Mouse (Mus musculus): Measurements from ENCODE around the gene Slc17a7. TPM values are rescaled to one million over a fixed set of nuclear protein-coding genes. Genes with fewer than 3 reads are reported as not detected.
A peak's percentile ranks its signal among the peaks of the same experiment; 100 is the strongest.
"Not testable (repeated sequence)": the region's sequence is repeated elsewhere in the genome, so short reads cannot be mapped to it uniquely, and the experiment has no call there.

Gene Slc17a7
- polyA plus RNA-seq, 1 experiment from 2014 or later, result not detected

DNA sequence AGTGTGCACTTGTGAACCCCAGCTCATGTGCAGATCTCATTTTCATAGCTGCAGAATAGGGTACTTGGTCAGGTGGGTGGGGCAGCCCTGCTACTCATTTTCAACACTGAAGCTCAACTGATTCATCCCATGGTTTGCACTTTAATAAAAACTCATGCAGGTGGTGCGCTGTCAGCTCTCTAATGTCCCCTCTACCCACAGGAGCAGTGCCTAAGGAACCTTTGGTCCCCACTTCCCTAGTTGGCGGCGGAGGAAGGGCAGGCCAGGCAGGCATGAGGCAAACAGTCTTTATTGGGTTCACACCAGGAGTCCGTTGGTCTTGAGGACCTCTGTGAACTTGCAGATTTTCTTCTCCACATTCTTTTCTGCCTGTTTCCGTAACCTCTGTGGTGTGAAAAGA, 38.1 kb upstream of the Slc17a7 start:
- Histone ChIP-seq H3K4me1 (peaks cover 57% of the 10 kb centered on the region), H3K36me3 (peaks cover 50% of the 10 kb centered on the region), H3K4me2 (peak overlapping the region; percentile 50), H3K27ac (peak overlapping the region; percentile 90)
- H3K9me3 ChIP-seq; H3K4me3 ChIP-seq (replicated peaks); ATAC-seq (ENCODE audit: insufficient read depth, low FRiP score, low read depth); H3K27me3 ChIP-seq (replicated peaks); H3K9ac ChIP-seq: not testable (repeated sequence)
- WGBS, result 70% methylated on average over 5 of the region's 5 CpGs

DNA sequence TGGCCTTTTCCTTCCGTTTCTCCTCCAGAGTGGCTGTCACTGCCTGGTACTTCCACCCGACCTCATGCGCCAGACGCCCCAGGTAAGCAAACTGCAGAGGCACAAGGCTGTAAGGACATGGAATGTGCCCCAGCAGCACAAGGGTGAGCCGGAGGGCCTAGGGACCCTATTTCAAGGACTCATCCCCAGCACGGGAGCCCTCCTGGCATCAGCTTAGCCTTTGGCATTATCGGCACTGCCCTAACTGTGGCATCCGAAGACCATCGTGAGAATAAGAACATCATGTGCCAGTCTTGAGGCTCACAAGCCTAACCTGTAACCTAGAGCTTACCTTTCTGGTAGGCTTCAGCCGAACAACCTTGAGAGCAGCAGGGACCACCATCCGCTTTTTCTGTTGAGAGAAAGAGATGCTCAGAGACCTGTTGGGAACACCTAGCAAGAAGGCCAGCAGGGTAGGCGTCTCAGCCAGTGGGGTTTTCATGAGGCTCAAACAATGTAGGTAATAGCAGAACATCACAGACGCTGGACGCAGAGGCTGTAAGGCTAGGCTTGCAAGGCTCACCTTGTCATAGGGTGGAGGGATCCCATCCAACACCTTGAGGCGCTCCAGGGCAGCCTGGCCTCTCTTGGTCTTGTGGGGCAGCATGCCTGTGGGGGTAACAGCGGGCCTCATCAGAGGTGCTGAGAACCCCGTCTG, 37.5 kb upstream of the Slc17a7 start:
- peak overlapping the region; percentile 94 for H3K9ac ChIP-seq
- ATAC-seq (ENCODE audit: insufficient read depth, low FRiP score, low read depth), result no peak
- H3K9me3 ChIP-seq, result no peaks in the 10 kb centered on the region
- H3K36me3 ChIP-seq, result peaks cover 44% of the 10 kb centered on the region
- H3K27ac ChIP-seq, result peak overlapping the region; percentile 90
- no peaks in the 10 kb centered on the region for H3K27me3 ChIP-seq (replicated peaks)
- 74% methylated on average over 17 of the region's 17 CpGs for WGBS
- H3K4me2 ChIP-seq, result peak overlapping the region; percentile 77
- H3K4me1 ChIP-seq, result peaks cover 57% of the 10 kb centered on the region
- H3K4me3 ChIP-seq (replicated peaks), result peak overlapping the region; percentile 74

DNA sequence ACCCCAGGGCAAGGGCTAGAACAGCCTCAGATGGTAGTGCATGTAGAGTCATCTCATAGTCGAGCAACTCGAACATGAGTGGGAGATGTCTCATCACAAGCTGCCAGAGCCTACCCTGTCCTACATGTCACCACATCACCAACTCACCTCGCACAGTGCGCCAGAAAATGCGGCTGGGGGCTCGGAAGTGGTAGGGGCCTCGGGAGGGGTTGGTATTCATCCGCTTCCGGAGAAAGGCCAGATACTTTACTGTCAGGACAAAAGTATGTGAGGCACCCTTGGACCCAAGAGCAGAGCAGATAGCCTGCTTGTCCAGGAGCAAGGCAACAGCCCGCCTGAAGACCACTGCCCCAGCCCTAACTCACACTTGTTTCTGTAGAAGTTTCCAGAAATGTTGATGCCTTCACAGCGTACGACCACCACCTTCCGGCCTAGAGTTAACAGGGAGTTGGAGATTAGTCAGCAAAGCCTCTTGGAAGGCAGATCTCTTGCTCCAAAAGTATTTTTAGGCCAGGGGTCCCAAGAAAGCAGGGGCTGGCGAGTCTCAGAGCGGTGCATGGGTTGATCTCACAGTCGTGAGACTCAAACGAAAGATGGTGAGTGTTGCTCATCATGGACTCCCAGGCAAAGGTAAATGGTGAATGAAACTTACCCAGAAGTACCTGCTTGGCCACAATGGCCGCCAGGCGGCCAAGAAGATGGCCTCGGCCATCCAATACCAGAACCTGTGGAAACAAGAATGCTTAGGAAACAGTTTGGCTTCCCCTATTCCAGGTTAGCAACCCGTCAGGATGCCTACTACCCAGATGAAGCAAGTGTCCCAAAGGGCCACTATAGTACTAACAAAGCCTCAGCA, 36.7 kb upstream of the Slc17a7 start:
- Histone ChIP-seq H3K9ac (peak overlapping the region; percentile 94), H3K27me3 (replicated peaks) (no peaks in the 10 kb centered on the region), H3K36me3 (peaks cover 37% of the 10 kb centered on the region), H3K27ac (peak overlapping the region; percentile 90), H3K9me3 (no peaks in the 10 kb centered on the region), H3K4me2 (peak overlapping the region; percentile 77), H3K4me1 (peaks cover 49% of the 10 kb centered on the region), H3K4me3 (replicated peaks) (peak overlapping the region; percentile 74)
- WGBS, result 37% methylated on average over 21 of the region's 21 CpGs
- ATAC-seq (ENCODE audit: insufficient read depth, low FRiP score, low read depth), result no peak

DNA sequence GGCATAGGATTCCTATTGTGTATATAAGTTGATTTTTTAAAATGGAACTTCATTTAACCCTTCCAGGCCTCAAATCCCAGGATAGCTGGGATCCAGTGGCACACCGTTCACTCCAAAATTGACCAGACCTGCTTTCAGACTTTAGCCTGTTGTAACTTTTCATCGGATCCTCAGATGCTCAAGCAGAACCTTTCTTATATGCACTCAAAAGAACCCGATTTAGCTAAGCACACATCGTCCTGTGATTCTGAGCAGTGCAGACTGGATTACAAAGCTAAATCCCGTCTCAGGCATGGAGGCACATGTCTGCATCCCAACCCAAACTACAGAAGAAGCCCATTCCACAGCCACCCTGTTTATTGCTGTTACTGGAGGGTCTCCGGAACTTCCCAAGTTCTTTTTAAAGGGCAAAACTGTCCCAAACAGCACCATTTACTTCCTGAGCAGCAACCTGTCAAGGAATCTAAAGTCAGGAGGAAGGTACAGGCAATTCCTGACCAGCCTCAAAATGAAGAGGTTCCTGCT, 36.0 kb upstream of the Slc17a7 start:
- peak overlapping the region; percentile 74 for H3K4me3 ChIP-seq (replicated peaks)
- no peaks in the 10 kb centered on the region for H3K9me3 ChIP-seq
- peak overlapping the region; percentile 77 for H3K4me2 ChIP-seq
- peaks cover 31% of the 10 kb centered on the region for H3K36me3 ChIP-seq
- no peak for ATAC-seq (ENCODE audit: insufficient read depth, low FRiP score, low read depth)
- WGBS, result under 1% methylated on average over 6 of the region's 6 CpGs
- peak overlapping the region; percentile 90 for H3K27ac ChIP-seq
- H3K4me1 ChIP-seq, result peaks cover 44% of the 10 kb centered on the region
- peak overlapping the region; percentile 94 for H3K9ac ChIP-seq
- no peaks in the 10 kb centered on the region for H3K27me3 ChIP-seq (replicated peaks)

DNA sequence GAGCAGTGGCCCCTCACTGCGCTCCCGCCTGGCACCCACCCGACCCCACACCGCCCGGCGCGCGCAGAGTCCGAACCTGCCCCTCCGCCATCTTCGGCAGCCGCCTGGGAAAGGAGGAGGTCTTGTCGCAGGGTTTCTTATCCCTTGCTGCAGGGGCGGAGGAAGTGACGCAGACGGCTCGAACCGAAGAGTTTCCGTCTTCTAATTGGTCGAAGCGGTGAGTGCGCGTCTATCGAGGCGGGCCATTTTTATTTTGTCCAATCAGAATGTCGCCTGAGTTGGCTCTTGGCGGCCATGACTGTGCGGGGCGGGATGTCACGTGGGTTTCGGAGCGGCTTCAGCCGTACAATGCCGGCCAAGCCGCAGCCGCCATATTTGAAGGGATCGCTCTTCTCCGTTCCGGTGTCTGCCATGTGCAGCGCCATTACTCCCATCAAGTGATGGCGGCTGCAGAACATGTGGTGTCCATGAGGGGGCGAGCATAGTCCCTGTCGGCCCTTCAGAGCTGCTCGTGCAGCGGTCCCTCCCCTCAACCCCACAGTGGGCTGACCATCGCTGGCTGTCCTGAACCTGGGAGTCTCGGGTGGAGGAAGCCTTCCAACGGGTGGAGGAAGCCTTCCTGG, 35.0 kb upstream of the Slc17a7 start, which contains the start of gene Rpl13a:
Rpl13a (minus strand) TSS at position 138 of the 623 bp plus-strand sequence.
- Histone ChIP-seq H3K9me3 (no peaks in the 10 kb centered on the region), H3K27ac (peak within 1 kb of the TSS; percentile 90), H3K36me3 (peaks cover 26% of the 10 kb centered on the region), H3K27me3 (replicated peaks) (no peaks in the 10 kb centered on the region), H3K4me2 (peak within 1 kb of the TSS; percentile 77), H3K9ac (peak within 1 kb of the TSS; percentile 94), H3K4me3 (replicated peaks) (peak within 1 kb of the TSS; percentile 74), H3K4me1 (peaks cover 36% of the 10 kb centered on the region)
- peak; percentile 92 for ATAC-seq (ENCODE audit: insufficient read depth, low FRiP score, low read depth)
- under 1% methylated on average over 48 of the region's 48 CpGs for WGBS

DNA sequence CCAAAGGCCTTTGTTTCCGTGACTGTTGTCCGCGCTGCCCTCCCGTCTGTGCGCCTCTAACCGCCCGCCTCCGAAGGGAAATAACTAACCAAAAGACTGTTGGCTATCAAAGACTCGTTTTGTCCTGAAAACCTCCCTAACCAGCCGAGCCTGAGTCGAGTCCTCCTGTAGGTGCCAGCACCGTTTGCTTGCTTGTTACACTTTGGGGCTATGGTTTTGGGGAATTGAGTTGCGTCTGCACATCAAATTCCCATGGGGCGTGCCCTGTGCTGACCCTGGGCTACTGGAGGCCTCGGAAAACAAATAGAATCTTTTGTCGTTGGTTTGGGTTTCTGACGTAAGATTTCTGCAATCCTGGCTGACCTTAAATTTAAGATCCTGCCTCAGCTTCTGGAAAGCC, 34.4 kb upstream of the Slc17a7 start:
- 2% methylated on average over 17 of the region's 17 CpGs for WGBS

DNA sequence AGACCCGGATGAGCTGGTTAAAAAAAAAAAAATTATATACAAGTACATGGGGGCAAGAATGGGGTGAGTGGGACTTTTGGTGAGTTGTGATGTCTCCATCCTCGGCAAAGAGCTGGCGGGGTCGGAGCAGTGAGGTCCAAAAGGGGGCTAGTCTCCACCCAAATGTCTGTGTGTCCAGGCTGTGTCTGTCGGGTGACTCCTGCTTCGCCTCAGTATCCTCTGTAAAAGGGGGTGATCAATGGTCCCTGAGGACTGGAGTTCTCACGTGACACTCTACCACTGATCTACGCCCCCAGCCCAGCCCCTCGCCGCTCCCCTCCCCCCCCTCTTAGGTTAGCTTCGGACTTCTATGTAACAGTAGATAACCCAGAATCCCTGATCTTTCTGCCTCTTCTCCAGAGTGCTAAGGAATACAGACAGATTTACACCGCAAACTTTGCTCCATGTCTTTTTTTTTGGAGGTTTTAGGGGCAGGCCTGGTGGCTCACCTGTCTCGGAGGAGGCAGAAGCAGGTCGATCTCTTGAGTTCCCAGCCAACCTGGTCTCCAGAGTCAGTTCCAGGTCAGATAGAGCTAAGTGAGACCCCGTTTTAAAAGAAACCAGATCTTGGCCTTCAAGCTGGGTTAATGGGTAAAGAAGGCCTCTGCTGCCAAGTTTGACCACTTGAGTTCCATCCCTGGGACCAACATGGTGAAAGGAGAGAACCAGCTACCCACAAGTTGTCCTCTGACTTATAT, 33.8 kb upstream of the Slc17a7 start:
- Histone ChIP-seq H3K9me3 (no peaks in the 10 kb centered on the region), H3K4me1 (peaks cover 42% of the 10 kb centered on the region), H3K27ac (peak overlapping the region; percentile 83), H3K4me3 (replicated peaks) (peak overlapping the region; percentile 74; the same call in 1 of the 2 replicates), H3K27me3 (replicated peaks) (no peaks in the 10 kb centered on the region), H3K9ac (peak overlapping the region; percentile 62; the same call in 1 of the 2 replicates), H3K36me3 (peaks cover 23% of the 10 kb centered on the region), H3K4me2 (peak overlapping the region; percentile 75)
- no peak for ATAC-seq (ENCODE audit: insufficient read depth, low FRiP score, low read depth)
- 54% methylated on average over 15 of the region's 15 CpGs for WGBS

More for the DNA sequence above, 34.4 kb upstream of the Slc17a7 start:
- peak overlapping the region; percentile 74 for H3K4me3 ChIP-seq (replicated peaks)
- H3K4me1 ChIP-seq, result peaks cover 36% of the 10 kb centered on the region
- peak; percentile 1; the same call in 1 of the 2 replicates for ATAC-seq (ENCODE audit: insufficient read depth, low FRiP score, low read depth)
- H3K4me2 ChIP-seq, result peak overlapping the region; percentile 75
- peaks cover 26% of the 10 kb centered on the region for H3K36me3 ChIP-seq
- peak overlapping the region; percentile 62 for H3K9ac ChIP-seq
- peak overlapping the region; percentile 83 for H3K27ac ChIP-seq
- H3K9me3 ChIP-seq, result no peaks in the 10 kb centered on the region
- no peaks in the 10 kb centered on the region for H3K27me3 ChIP-seq (replicated peaks)

DNA sequence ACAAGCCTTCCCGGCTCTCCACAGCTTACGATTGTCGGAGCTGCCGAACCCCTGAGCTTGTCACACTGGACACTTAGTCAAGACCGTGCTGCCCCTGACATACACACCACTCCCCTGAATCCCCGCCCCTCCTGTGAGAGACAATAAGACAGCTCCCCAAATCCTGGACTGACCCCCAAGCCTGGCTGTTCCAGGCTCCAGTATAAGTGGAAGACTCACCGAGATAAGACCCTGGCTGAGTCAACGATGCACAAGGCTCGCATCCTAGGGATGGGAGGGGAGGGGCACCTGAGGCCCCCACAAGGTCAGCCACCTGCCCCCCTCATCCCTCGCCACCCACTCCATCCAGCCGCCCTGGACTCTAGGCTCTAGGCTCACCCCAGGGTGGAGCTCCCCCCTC, 31.9 kb upstream of the Slc17a7 start:
- H3K4me3 ChIP-seq (replicated peaks), result no peak overlapping the region
- WGBS, result 76% methylated on average over 11 of the region's 11 CpGs
- H3K4me2 ChIP-seq, result no peak overlapping the region
- H3K27me3 ChIP-seq (replicated peaks), result no peaks in the 10 kb centered on the region
- no peak overlapping the region for H3K27ac ChIP-seq
- peaks cover 24% of the 10 kb centered on the region for H3K4me1 ChIP-seq
- no peaks in the 10 kb centered on the region for H3K9me3 ChIP-seq
- H3K36me3 ChIP-seq, result peaks cover 4% of the 10 kb centered on the region
- ATAC-seq (ENCODE audit: insufficient read depth, low FRiP score, low read depth), result no peak
- no peak overlapping the region for H3K9ac ChIP-seq

DNA sequence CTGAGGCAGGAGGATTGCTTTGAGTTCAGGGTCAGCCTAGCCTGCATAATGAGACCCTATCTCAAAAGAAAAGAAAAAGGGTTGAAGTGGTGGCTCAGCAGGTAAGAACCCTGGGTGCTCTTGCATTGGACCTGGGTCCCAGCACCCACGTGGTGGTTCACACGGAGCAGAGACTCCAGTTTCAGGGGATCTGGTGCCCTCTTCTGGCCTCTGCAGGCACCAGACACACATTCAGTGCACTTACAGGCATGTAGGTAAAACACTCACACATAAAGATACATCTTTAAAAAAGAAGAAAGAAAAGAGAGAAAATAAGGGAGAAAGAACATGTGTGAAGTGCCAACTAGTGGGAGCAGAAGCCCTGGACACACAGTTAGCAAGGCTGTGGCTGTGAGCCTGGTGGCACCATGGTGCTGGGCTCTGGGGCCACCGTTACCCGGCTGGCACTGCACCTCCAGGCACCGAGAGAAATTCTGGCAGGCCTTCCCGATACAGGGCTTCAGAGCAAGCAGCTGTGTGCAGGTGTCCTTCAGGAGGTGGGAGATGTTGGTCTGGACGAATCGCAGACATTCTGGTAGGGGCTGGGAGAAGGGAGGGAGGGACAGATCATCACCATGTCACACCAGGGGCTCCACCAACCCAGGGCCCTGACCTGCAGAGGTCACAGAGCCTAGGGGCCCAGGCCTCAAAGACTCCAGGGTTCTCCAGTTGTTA, 30.1 kb upstream of the Slc17a7 start:
- Histone ChIP-seq H3K4me1 (peaks cover 16% of the 10 kb centered on the region), H3K27ac (no peak overlapping the region), H3K4me3 (replicated peaks) (no peak overlapping the region), H3K4me2 (no peak overlapping the region), H3K9ac (no peak overlapping the region), H3K9me3 (no peaks in the 10 kb centered on the region), H3K27me3 (replicated peaks) (no peaks in the 10 kb centered on the region), H3K36me3 (no peaks in the 10 kb centered on the region)
- WGBS, result 73% methylated on average over 8 of the region's 8 CpGs
- no peak for ATAC-seq (ENCODE audit: insufficient read depth, low FRiP score, low read depth)

DNA sequence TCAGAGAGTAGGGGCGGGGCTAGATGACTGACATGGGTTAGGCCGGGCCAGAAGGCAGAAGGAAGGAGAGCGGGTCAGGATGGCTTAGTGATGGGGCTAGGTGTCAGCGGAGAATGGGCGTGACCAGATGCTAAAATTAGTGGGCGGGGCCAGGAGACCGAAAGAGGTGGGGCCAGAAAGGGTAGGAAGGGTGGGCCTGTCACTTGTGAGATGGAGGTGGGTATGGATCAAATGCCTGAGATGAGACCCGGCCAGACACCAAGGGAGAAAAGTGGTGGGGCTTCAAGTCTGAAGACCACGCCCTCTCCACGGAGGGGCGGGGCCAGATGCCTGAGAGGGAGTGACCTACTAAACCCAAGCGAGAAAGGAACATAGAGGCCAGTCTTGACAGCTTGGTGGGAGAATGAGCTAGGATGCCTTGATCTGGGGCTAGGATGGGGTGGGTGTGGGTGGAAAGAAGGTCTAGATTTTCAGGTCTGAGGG, 29.2 kb upstream of the Slc17a7 start:
- H3K27ac ChIP-seq, result no peak overlapping the region
- H3K9me3 ChIP-seq, result no peaks in the 10 kb centered on the region
- H3K9ac ChIP-seq, result no peak overlapping the region
- peaks cover 11% of the 10 kb centered on the region for H3K4me1 ChIP-seq
- no peaks in the 10 kb centered on the region for H3K27me3 ChIP-seq (replicated peaks)
- ATAC-seq (ENCODE audit: insufficient read depth, low FRiP score, low read depth), result 0 out of 2 replicates have a peak, but pooled peaks have one; percentile 23
- H3K4me2 ChIP-seq, result peak overlapping the region; percentile 23
- H3K4me3 ChIP-seq (replicated peaks), result no peak overlapping the region; the same call in 1 of the 2 replicates
- no peaks in the 10 kb centered on the region for H3K36me3 ChIP-seq
- WGBS, result 11% methylated on average over 12 of the region's 12 CpGs

Data from stomach, embryonic 15.5 days (tissue).